Mouse (Mus musculus) liver, embryonic 16.5 days (tissue): ENCODE data around the gene Def6. TPM values are rescaled to one million over a fixed set of nuclear protein-coding genes. Genes with fewer than 3 reads are reported as not detected.

Experiments used
- ATAC-seq: fragments of 200-750 bp; cut with Nextera tagmentation; 2 replicates; pipeline ENCODE4 v1.8.0; 2017; ENCODE audit warnings: low read depth, mild to moderate bottlenecking, moderate number of reproducible peaks, moderate library complexity
- H3K27ac ChIP-seq: fragments of 300-500 bp; sonication (generic); 2 replicates; pipeline ENCODE4 v1.5.1; 2014; ENCODE audit warnings: mild to moderate bottlenecking, low read length
- H3K27me3 ChIP-seq: fragments of 300-500 bp; sonication (generic); 2 replicates; pipeline ENCODE4 v1.6.1; 2014; ENCODE audit warnings: low read depth, low read length, mixed read lengths; ENCODE audit not compliant: control insufficient read depth, insufficient read depth
- H3K36me3 ChIP-seq: fragments of 300-500 bp; sonication (generic); 2 replicates; pipeline ENCODE4 v1.6.1; 2014; ENCODE audit warnings: mild to moderate bottlenecking; ENCODE audit not compliant: control insufficient read depth, insufficient read depth
- H3K4me1 ChIP-seq: fragments of 300-500 bp; sonication (generic); 2 replicates; pipeline ENCODE4 v1.6.1; 2014; ENCODE audit warnings: low read depth, low read length, mixed read lengths; ENCODE audit not compliant: control insufficient read depth
- H3K4me2 ChIP-seq: fragments of 300-500 bp; sonication (generic); 2 replicates; pipeline ENCODE4 v1.6.1; 2014; ENCODE audit warnings: low read depth, low read length, mixed read lengths
- H3K4me3 ChIP-seq: fragments of 300-500 bp; sonication (generic); 2 replicates; pipeline ENCODE4 v1.5.1; 2014; ENCODE audit warnings: low read depth, mild to moderate bottlenecking, low read length
- H3K9ac ChIP-seq: fragments of 300-500 bp; sonication (generic); 2 replicates; pipeline ENCODE4 v1.6.1; 2014; ENCODE audit warnings: low read depth, low read length
- H3K9me3 ChIP-seq: fragments of 300-500 bp; sonication (generic); replicated peaks from 2 replicates; pipeline ENCODE4 v1.6.1; 2016; ENCODE audit warnings: low read length; ENCODE audit not compliant: control insufficient read depth
- WGBS: fragments of 180-500 bp; shearing (Covaris S2); extraction: QIAGEN DNeasy Blood & Tissue Kit; methylation state at CpG from one replicate; pipeline ENCODE4 v1.1.7; 2014; ENCODE audit not compliant: insufficient replicate concordance; 5-methylcytosine and 5-hydroxymethylcytosine counted together
- polyA plus RNA-seq: library from polyadenylated mRNA; unstranded; fragments of >200 nt; fragmentation: Nextera tagmentation; extraction: Ambion mirVana; gene quantifications from 2 replicates; pipeline ENCODE4 v1.2.1, GENCODE M21; 2015

Def6 gene
- polyA plus RNA-seq, 1 experiment from 2014 or later = 8.2 TPM

GRCm38 (mm10) chr17:28204052-28204720 lies 3.4 kb upstream of the Def6 start:
- Histone ChIP-seq H3K4me3 (no peak overlapping the region), H3K4me2 (no peak overlapping the region), H3K4me1 (peaks cover 13% of the 10 kb centered on the region), H3K27me3 (no peaks in the 10 kb centered on the region), H3K27ac (no peak overlapping the region), H3K9me3 (no peaks in the 10 kb centered on the region), H3K36me3 (no peaks in the 10 kb centered on the region; the same call in 1 of the 2 replicates), H3K9ac (no peak overlapping the region)
- no peak for ATAC-seq
- 26% methylated on average over 14 of the region's 14 CpGs for WGBS

DNA sequence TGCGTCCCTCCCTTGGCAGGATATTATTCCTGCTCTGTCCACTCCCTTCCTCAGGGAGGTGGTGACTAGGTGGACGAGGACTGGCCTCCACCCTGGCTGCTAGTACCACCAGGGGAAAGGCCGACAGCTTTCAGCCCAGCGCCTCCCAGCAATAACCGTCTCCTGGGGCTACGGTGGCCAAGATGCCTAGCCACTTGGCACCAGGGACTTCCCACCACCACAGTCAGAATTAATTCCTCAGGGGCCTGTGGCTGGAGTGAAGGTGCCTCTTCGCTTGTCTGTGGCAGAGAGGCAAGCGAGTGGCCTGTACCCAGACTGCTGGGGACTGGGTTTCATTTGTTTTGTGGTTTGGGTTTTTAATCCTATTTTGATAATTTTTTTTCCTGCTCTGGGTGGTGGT lies 2.1 kb upstream of the Def6 start:
- H3K27ac ChIP-seq = no peak overlapping the region
- no peaks in the 10 kb centered on the region for H3K27me3 ChIP-seq
- H3K4me1 ChIP-seq = peaks cover 13% of the 10 kb centered on the region
- H3K36me3 ChIP-seq = no peaks in the 10 kb centered on the region
- 72% methylated on average over 8 of the region's 8 CpGs for WGBS
- no peak for ATAC-seq
- no peak overlapping the region for H3K4me2 ChIP-seq
- H3K9me3 ChIP-seq = no peaks in the 10 kb centered on the region
- no peak overlapping the region for H3K9ac ChIP-seq
- H3K4me3 ChIP-seq = no peak overlapping the region

DNA sequence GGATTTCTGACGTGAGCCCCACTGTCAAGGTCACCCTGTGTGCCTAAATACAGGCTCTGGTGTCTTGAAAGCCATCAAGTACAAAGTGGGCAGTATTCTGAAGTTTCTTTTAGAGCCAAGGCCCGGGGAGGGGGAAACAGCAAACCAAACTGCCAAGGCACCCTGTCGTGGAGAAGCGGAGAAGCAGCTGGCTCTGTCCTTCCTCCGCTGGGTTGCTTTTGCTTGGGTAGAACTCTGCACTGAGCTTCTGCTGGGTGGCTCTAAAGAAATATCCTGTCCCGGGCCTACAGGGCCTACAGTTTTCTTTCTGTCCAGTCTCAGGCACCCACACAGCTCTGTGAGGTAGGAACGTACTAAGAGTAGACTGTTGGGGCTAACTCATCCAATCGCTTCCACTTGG lies 486 bp upstream of the Def6 start:
- H3K4me2 ChIP-seq = peak overlapping the region; percentile 61; the same call in 1 of the 2 replicates
- no peak for ATAC-seq
- peak overlapping the region; percentile 35 for H3K27ac ChIP-seq
- no peaks in the 10 kb centered on the region for H3K36me3 ChIP-seq
- 38% methylated on average over 8 of the region's 8 CpGs for WGBS
- H3K27me3 ChIP-seq = no peaks in the 10 kb centered on the region
- H3K4me1 ChIP-seq = peaks cover 21% of the 10 kb centered on the region
- peak overlapping the region; percentile 3; the same call in 1 of the 2 replicates for H3K9ac ChIP-seq
- no peak overlapping the region for H3K4me3 ChIP-seq
- no peaks in the 10 kb centered on the region for H3K9me3 ChIP-seq

DNA sequence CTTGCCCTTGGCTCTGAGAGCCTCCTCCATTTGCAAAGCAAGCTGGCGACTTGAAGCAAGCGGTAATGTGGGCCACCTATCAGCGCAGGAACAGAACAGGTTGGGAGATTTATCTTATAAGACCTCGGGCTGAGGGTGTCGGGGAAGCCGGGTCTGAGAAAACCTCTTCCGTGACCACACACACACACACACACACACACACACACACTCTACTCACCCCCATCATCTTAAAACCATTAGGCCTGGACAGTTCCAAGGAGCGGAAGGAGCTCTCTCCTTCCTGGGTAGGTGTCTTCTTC lies 685 bp downstream of the Def6 start:
- Histone ChIP-seq H3K27me3 (no peaks in the 10 kb centered on the region), H3K4me2 (peak overlapping the region; percentile 61), H3K9ac (peak overlapping the region; percentile 62), H3K27ac (peak overlapping the region; percentile 73; the same call in 1 of the 2 replicates), H3K36me3 (no peaks in the 10 kb centered on the region), H3K9me3 (no peaks in the 10 kb centered on the region), H3K4me3 (peak overlapping the region; percentile 59), H3K4me1 (peaks cover 22% of the 10 kb centered on the region)
- ATAC-seq = no peak
- 11% methylated on average over 8 of the region's 8 CpGs for WGBS

DNA sequence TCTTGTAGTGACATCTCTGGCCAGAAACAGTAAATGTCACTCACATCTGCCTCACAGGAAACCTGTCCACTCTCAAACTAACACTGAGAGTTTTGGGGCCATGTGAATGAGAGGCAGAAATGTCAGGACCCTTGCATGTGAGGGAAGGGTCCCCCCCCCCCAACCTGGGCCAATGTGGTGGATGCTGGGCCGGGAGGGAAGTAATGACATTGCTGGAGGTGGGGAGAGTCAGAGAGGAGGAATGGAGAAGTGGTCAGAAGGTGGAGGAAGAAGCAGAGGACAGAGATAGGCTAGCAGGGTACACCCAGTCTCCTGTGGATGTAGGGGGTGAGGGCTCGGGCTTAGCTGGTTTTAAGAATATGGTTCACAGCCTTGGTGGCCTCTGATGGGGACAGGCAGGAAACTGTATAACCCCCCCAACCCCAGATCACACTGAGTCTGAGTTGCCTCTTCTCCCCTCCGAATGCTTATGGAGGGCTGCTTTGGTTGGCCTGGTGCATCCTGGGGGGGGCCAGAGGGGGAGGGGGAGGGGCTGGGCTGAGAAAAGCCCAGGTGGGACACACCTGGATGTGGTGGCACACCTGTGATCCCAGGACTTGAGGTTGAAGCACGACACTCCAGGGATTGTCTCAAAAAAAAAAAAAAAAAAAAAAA lies 2.0 kb downstream of the Def6 start:
- H3K4me3 ChIP-seq = peak overlapping the region; percentile 59
- peaks cover 22% of the 10 kb centered on the region for H3K4me1 ChIP-seq
- H3K9me3 ChIP-seq = no peaks in the 10 kb centered on the region
- peak overlapping the region; percentile 59 for H3K27ac ChIP-seq
- ATAC-seq = no peak
- no peak overlapping the region for H3K9ac ChIP-seq
- H3K27me3 ChIP-seq = no peaks in the 10 kb centered on the region
- WGBS = 23% methylated on average over 4 of the region's 4 CpGs
- peak overlapping the region; percentile 61 for H3K4me2 ChIP-seq
- H3K36me3 ChIP-seq = no peaks in the 10 kb centered on the region

- 20% methylated on average over 6 of the region's 6 CpGs for WGBS
These were observed 4.4 kb downstream of the Def6 start for GRCm38 (mm10) chr17:28211921-28212341.

DNA sequence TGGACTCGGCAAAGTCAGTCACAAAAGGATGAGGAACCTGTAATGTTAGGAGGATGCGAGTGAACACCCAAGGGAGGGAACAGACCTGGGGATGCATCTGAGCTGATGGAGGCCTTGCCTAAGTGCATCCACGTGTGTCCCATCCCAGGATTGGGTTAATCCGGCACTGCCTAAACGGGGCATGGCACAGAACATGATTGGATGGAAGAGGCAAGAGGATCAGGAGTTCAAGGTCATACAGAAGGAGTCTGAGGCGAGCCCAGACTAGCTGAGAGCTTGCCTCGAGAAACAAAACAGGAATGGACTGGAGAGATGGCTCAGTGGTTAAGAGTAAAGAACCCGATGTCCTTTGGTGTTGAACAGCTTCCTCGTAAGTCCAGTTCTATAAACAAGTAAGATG lies 4.8 kb downstream of the Def6 start:
- Histone ChIP-seq H3K4me2 (no peak overlapping the region), H3K4me3 (no peak overlapping the region), H3K27ac (no peak overlapping the region), H3K27me3 (no peaks in the 10 kb centered on the region), H3K9me3 (no peaks in the 10 kb centered on the region), H3K4me1 (peaks cover 18% of the 10 kb centered on the region), H3K36me3 (no peaks in the 10 kb centered on the region), H3K9ac (no peak overlapping the region)
- ATAC-seq = no peak
- WGBS = 47% methylated on average over 9 of the region's 9 CpGs

More at GRCm38 (mm10) chr17:28211921-28212341, 4.4 kb downstream of the Def6 start:
- no peaks in the 10 kb centered on the region for H3K27me3 ChIP-seq
- H3K27ac ChIP-seq = no peak overlapping the region
- no peaks in the 10 kb centered on the region for H3K9me3 ChIP-seq
- H3K36me3 ChIP-seq = no peaks in the 10 kb centered on the region
- ATAC-seq = no peak
- peaks cover 21% of the 10 kb centered on the region for H3K4me1 ChIP-seq
- H3K4me3 ChIP-seq = no peak overlapping the region
- no peak overlapping the region for H3K9ac ChIP-seq
- no peak overlapping the region for H3K4me2 ChIP-seq

- peaks cover 16% of the 10 kb centered on the region for H3K4me1 ChIP-seq
- H3K9ac ChIP-seq = no peak overlapping the region
- no peaks in the 10 kb centered on the region for H3K27me3 ChIP-seq
- H3K36me3 ChIP-seq = no peaks in the 10 kb centered on the region
- no peak overlapping the region for H3K4me3 ChIP-seq
- no peak overlapping the region for H3K27ac ChIP-seq
- 26% methylated on average over 4 of the region's 4 CpGs for WGBS
- no peak overlapping the region for H3K4me2 ChIP-seq
- H3K9me3 ChIP-seq = no peaks in the 10 kb centered on the region
- no peak for ATAC-seq
These were observed 5.7 kb downstream of the Def6 start for GRCm38 (mm10) chr17:28213236-28213635.

- Histone ChIP-seq H3K27me3 (no peaks in the 10 kb centered on the region), H3K9ac (no peak overlapping the region), H3K4me2 (no peak overlapping the region), H3K4me1 (peaks cover 12% of the 10 kb centered on the region), H3K27ac (no peak overlapping the region), H3K4me3 (no peak overlapping the region), H3K9me3 (no peaks in the 10 kb centered on the region), H3K36me3 (no peaks in the 10 kb centered on the region)
- ATAC-seq = no peak
- WGBS = 72% methylated on average over 9 of the region's 9 CpGs
These were observed 9.2 kb downstream of the Def6 start for GRCm38 (mm10) chr17:28216791-28217190.
